Mouse (Mus musculus) embryonic fibroblast, embryonic 13.5 days (primary cell): ENCODE measurements at regions not wholly inside any gene's neighbourhood (a gene's known extent, or its start where the extent isn't known, plus 50 kb on each side); places are given as distances from the start of the nearest gene placed in this dataset.

Source experiments
- H3K27ac ChIP-seq: 2 replicates; pipeline ENCODE4 v1.5.1; 2012; ENCODE audit warnings: low read length, control low read depth, inconsistent platforms; ENCODE audit not compliant: insufficient read depth
- H3K4me1 ChIP-seq: 2 replicates; pipeline ENCODE4 v1.6.1; 2011; ENCODE audit warnings: low read length; ENCODE audit not compliant: control insufficient read depth, insufficient read depth
- H3K4me3 ChIP-seq: 2 replicates; pipeline ENCODE4 v1.5.1; 2011; ENCODE audit warnings: mild to moderate bottlenecking, control low read depth, low read length; ENCODE audit not compliant: insufficient read depth
- CTCF ChIP-seq: IDR thresholded peaks from 2 replicates; pipeline ENCODE4 v1.5.1; 2011; ENCODE audit warnings: mild to moderate bottlenecking, control low read depth, low read length, moderate library complexity, borderline replicate concordance; ENCODE audit not compliant: insufficient read depth
- POLR2A ChIP-seq: IDR thresholded peaks from 2 replicates; pipeline ENCODE4 v1.6.1; 2011; ENCODE audit warnings: low read depth, mild to moderate bottlenecking, control low read depth, low read length, moderate library complexity

DNA sequence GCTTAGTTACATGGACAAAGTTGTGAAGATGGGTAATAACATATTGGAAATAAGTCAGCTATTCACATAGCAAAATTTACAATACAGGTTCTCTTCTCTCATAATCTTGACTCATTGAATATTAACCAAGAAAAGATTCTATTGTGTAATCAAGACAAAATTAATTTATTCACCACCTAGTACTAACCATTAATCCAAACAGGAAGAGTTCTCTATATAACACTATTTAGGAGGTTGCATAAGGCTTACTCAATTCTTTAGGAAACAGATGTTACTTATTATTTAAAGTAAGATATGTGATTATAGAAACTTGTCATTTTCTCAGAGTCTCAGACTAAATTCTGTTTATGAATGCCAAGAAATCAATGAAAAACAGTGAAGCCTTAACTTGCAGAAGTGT lies 600.4 kb upstream of the Tusc1 start:
- no peak overlapping the region for H3K27ac ChIP-seq

DNA sequence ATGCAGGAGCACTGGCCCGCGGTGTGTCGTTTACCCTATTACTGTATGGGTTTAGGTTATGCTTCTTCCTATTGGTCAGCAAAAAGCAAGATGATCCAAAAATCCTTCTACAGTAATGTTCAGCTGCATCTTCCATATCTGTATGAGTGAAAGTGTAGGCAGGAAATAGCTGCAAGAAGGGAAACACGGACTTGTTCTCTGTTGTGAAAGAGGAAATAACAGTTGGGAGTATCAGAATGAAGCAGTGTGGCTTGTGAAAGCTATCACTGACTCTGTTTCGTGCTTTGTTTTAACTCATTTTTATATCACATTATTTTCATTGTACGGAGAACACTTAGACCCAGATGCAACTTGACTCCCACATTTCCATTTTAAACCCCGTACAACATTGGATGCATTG lies 591.8 kb upstream of the Tusc1 start:
- H3K27ac ChIP-seq, result no peak overlapping the region
- TF ChIP-seq POLR2A (no peak), CTCF (no peak)
- H3K4me1 ChIP-seq, result no peaks in the 10 kb centered on the region
- no peak overlapping the region for H3K4me3 ChIP-seq

More for the DNA sequence above, 600.4 kb upstream of the Tusc1 start:
- H3K4me3 ChIP-seq, result no peak overlapping the region
- TF ChIP-seq POLR2A, result no peak
- TF ChIP-seq CTCF, result no peak
- no peaks in the 10 kb centered on the region for H3K4me1 ChIP-seq

DNA sequence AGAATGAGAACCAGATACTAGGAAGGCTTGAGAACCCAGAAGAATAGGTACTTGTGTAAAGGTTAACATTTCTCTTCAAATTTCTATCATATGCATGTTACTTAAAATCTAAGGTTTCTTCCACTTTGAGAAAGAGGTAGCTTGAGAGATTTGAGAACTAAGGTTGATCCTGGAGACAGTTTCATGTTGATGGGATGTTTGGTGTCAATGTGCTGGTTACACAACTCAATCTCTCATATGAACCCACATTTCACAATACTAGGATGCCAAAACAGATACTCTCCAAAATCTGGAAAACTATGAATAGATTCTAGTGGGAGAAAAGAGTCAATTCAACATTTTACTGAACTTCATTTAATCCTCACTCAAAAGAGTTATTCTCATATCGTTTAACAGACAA lies 589.1 kb upstream of the Tusc1 start:
- Histone ChIP-seq H3K27ac (no peak overlapping the region), H3K4me3 (no peak overlapping the region), H3K4me1 (no peaks in the 10 kb centered on the region)
- no peak for TF ChIP-seq POLR2A
- TF ChIP-seq CTCF, result no peak

- Histone ChIP-seq H3K4me3 (no peak overlapping the region), H3K4me1 (no peaks in the 10 kb centered on the region; the same call in 1 of the 2 replicates), H3K27ac (0 out of 2 replicates have a peak overlapping the region, but pooled peaks have one; percentile 16)
- no peak for TF ChIP-seq POLR2A
- TF ChIP-seq CTCF, result no peak
Measured at GRCm38 (mm10) chr4:93886631-93887030, 551.3 kb upstream of the Tusc1 start.

DNA sequence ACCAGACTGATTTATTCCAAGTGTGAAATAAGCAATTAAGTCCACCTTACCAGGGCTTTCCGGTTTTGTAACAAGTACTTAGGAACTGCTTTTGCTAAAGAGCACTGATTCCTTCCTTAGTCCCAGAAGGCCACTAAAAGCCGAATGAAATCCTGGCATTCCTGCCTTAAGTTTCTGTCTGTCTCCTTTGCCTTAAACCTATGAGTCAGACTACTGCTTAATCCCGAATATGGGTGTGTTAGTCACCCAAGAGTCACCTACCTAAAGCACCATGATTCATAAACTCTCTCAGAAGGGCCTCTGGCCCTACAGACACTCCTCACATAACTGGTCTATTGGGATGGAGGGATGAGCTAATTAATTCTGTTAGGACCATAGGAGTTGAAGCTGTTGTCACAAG lies 546.0 kb upstream of the Tusc1 start:
- Histone ChIP-seq H3K4me1 (peaks cover 13% of the 10 kb centered on the region), H3K4me3 (no peak overlapping the region), H3K27ac (peak overlapping the region; percentile 85)
- TF ChIP-seq POLR2A (no peak), CTCF (no peak)

DNA sequence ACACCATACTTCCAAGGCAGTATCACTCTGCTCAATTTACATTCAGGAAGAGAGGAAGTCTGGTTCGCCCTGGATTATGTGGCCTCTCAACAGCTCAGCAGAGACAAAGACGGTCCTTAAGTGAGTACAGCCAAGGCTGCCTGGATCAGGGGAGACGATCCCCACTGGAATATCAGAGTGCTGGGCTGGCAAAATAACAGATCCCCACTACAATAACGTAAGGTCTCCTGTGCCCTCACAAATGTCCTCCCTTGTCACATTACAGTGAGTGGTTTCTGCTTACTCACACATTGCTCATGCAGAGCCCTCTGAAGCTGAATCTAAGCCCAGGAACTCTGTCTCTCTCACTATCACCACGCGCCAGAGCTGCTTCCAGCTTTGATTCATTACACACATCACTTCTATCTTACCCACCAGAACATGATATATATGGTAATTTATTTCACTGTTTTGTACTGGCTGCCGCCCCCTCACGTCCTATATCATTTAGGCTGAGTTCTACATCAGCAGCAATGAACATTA lies 544.1 kb upstream of the Tusc1 start:
- TF ChIP-seq CTCF (no peak), POLR2A (no peak)
- Histone ChIP-seq H3K4me1 (peaks cover 13% of the 10 kb centered on the region), H3K4me3 (no peak overlapping the region), H3K27ac (no peak overlapping the region; the same call in 1 of the 2 replicates)

- Histone ChIP-seq H3K4me3 (no peak overlapping the region), H3K4me1 (no peaks in the 10 kb centered on the region), H3K27ac (no peak overlapping the region)
- TF ChIP-seq POLR2A (no peak), CTCF (no peak)
Measured at GRCm38 (mm10) chr4:93873271-93873670, 538.0 kb upstream of the Tusc1 start.

GRCm38 (mm10) chr4:93853451-93853850 lies 518.1 kb upstream of the Tusc1 start:
- TF ChIP-seq CTCF, result no peak
- TF ChIP-seq POLR2A, result no peak
- no peak overlapping the region for H3K27ac ChIP-seq

DNA sequence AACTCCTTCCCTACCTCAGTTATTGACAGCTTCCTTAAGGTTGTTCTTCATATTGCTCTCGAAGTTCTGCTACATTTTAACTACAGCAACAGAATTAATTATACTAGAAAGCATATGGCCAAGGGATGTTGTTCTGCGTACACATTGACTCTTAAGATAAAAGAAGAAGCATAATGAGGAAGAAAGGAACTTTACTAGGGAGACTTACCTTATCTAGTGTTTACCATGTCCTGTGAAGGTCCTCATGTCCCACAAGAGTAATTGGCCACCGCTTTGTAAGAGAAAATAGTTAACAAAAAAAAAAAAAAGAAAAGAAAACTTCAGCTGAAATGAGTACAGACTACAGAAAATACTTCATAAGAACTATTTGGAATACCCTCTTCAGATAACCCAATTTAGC lies 513.9 kb upstream of the Tusc1 start:
- no peak overlapping the region for H3K4me3 ChIP-seq
- H3K4me1 ChIP-seq, result no peaks in the 10 kb centered on the region
- TF ChIP-seq CTCF, result no peak
- TF ChIP-seq POLR2A, result no peak
- H3K27ac ChIP-seq, result no peak overlapping the region

More at GRCm38 (mm10) chr4:93853451-93853850, 518.1 kb upstream of the Tusc1 start:
- no peak overlapping the region for H3K4me3 ChIP-seq
- H3K4me1 ChIP-seq, result no peaks in the 10 kb centered on the region

DNA sequence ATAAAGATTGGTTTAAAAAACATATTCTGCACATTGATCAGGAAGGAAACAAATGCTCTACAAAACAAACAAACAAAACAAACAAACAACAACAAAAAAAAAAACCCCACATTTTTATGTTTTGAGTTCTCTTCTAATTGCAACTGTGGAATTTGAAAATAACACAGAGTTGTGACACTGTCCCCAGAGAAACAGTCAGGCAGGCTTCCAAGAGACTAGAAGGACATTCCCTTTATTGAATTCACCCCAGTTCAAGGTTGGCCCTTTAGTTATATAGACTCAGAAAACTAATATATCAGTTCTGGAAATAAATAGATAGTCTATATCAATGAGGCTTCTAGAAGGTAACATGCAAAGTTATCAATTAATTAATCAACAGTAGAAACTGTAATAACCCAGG lies 495.4 kb upstream of the Tusc1 start:
- Histone ChIP-seq H3K4me3 (no peak overlapping the region), H3K27ac (no peak overlapping the region), H3K4me1 (no peaks in the 10 kb centered on the region)
- no peak for TF ChIP-seq POLR2A
- no peak for TF ChIP-seq CTCF
